Mouse (Mus musculus): Measurements from ENCODE around the gene Pepd. TPM values are rescaled to one million over a fixed set of nuclear protein-coding genes. Genes with fewer than 3 reads are reported as not detected.
A peak's percentile ranks its signal among the peaks of the same experiment; 100 is the strongest.

Pepd gene
- polyA plus RNA-seq, 1 experiment from 2014 or later: 74.2 TPM

DNA sequence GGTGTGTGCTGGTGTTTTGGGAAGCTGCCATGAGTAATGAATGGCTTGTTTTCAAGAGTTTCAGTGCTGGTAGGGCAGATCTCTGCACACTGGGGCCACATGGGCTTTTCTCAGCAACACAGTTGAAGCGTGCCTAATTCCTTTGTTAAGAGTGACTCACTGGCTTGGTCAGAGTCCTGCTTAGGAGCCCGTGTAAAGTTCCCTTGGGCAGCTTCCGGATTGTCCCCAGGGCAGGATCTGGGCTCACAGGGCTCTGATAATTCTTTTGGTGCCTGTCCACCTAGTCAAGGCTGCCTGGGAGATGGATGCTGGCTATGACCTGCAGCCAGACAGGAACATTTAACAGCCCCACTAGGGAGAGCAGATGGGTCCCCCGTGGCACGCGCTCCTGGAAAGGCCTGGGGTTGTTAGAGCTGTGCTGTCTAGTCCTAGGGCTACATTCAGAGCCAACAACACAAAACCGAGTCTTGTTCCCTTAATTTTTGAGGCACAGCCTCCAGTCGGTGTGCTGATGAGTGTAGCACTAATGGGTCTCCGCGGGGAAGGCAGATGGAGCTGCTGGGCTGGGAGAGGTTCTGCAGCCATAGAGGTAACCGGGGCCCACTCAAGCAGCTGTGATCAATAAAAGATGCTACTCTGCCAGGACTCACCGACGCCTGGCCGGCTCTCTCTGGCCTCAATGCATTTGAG, 27.2 kb downstream of the Pepd start:
- Histone ChIP-seq H3K9me3 (ENCODE audit: control insufficient read depth, low read length) (no peaks in the 10 kb centered on the region), H3K4me3 (ENCODE audit: low read depth, low read length) (no peak overlapping the region), H3K9ac (ENCODE audit: low read length) (peak overlapping the region; percentile 43), H3K27ac (ENCODE audit: low read depth, low read length) (peak overlapping the region; percentile 94), H3K27me3 (ENCODE audit: control insufficient read depth, insufficient read depth, low read length) (no peaks in the 10 kb centered on the region), H3K4me2 (ENCODE audit: low read depth) (peak overlapping the region; percentile 14; the same call in 1 of the 2 replicates), H3K36me3 (ENCODE audit: control insufficient read depth, insufficient read depth, low read length) (peaks cover 3% of the 10 kb centered on the region), H3K4me1 (ENCODE audit: control insufficient read depth, insufficient read depth, low read length) (peaks cover 24% of the 10 kb centered on the region)
- DNase-seq (ENCODE audit: low spot score) (peak; percentile 74), ATAC-seq (ENCODE audit: insufficient read depth, low FRiP score, low TSS enrichment) (peak; percentile 80)
- WGBS: 21% methylated on average over 14 of the region's 14 CpGs

DNA sequence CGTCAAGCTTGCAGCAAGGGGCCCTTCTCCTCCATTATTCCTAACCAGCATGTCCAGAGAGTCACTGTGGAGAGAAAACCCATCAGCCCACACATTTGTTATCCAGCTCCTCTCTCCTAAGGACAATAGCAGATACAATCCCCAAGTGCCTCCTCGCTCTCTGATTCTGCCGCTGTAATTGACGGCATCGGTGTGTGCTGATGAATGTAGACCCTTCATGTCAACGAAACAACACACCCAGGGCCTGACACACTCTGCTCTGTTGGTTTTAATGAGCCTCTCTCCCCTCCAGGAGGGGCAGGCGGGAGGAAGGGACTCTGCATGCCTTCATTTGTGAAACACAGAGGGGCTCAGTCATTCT, 27.8 kb downstream of the Pepd start:
- Histone ChIP-seq H3K27me3 (ENCODE audit: control insufficient read depth, insufficient read depth, low read length) (no peaks in the 10 kb centered on the region), H3K4me2 (ENCODE audit: low read depth) (peak overlapping the region; percentile 14; the same call in 1 of the 2 replicates), H3K9ac (ENCODE audit: low read length) (peak overlapping the region; percentile 43), H3K36me3 (ENCODE audit: control insufficient read depth, insufficient read depth, low read length) (peaks cover 3% of the 10 kb centered on the region), H3K9me3 (ENCODE audit: control insufficient read depth, low read length) (no peaks in the 10 kb centered on the region), H3K4me1 (ENCODE audit: control insufficient read depth, insufficient read depth, low read length) (peaks cover 24% of the 10 kb centered on the region), H3K27ac (ENCODE audit: low read depth, low read length) (peak overlapping the region; percentile 94), H3K4me3 (ENCODE audit: low read depth, low read length) (no peak overlapping the region)
- WGBS: 10% methylated on average over 7 of the region's 7 CpGs
- DNase-seq (ENCODE audit: low spot score) (no peak), ATAC-seq (ENCODE audit: insufficient read depth, low FRiP score, low TSS enrichment) (peak; percentile 42)

DNA sequence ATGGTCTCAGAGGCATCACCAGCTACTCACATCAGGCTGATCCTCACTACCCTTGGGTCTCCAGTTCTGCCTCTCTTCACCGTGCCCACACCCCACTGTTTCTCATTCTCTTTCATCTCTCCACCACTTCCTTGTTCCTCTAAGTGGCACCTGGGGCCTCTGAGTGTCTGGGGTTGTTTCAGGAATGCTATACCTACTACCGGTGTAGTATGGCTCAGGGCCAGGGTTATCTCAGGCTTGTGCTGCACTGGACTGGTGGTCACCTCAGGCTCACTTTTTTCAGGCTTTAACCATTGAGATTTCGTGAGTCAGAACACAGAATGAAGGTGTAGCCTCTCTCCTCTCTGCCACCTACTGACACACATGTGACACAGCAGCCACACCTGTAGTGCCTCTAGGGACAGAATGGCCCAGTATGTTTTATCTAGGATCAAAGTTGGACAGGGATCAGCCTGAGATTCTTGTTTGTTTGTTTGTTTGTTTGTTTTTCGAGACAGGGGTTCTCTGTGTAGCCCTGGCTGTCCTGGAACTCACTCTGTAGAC, 31.5 kb downstream of the Pepd start:
- peaks cover 2% of the 10 kb centered on the region; the same call in 1 of the 2 replicates for H3K36me3 ChIP-seq (ENCODE audit: control insufficient read depth, insufficient read depth, low read length)
- WGBS: 76% methylated on average over 4 of the region's 4 CpGs
- no peak overlapping the region for H3K27ac ChIP-seq (ENCODE audit: low read depth, low read length)
- H3K9ac ChIP-seq (ENCODE audit: low read length): no peak overlapping the region
- no peak overlapping the region for H3K4me2 ChIP-seq (ENCODE audit: low read depth)
- ATAC-seq (ENCODE audit: insufficient read depth, low FRiP score, low TSS enrichment): no peak
- no peaks in the 10 kb centered on the region for H3K27me3 ChIP-seq (ENCODE audit: control insufficient read depth, insufficient read depth, low read length)
- H3K9me3 ChIP-seq (ENCODE audit: control insufficient read depth, low read length): no peaks in the 10 kb centered on the region
- H3K4me3 ChIP-seq (ENCODE audit: low read depth, low read length): no peak overlapping the region
- peaks cover 19% of the 10 kb centered on the region for H3K4me1 ChIP-seq (ENCODE audit: control insufficient read depth, insufficient read depth, low read length)
- DNase-seq (ENCODE audit: low spot score): no peak

DNA sequence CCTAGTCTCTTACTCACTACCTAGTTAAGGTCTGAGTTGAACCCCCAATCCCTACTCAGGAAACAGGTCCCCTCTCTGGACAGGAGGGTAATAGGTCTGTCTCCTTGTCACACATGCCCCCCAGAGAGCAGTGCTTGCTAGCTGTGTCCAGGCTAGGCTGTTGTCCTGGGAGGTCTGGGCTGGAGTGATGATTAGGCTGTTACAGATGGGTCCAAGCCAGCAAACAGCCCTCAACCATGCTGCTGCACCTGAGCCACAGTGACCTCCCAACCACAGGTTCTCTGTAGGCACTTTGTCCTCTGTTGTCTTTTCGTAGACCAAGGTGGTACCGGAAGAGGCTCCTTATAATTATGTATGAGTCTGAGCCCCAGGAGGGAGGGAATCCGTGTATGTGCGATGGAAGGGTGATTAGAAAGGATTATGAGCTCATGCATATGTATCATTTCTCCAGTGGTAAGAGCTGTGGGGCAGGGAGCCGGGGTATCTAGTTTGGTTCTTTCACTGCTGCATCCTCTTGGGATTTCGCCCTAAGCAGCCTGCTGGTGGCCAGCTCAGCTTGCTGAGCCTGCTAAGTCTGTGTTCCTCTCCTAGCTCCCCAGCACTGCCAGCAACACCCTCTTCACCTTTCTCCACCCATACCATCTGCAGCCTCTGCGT, 34.2 kb downstream of the Pepd start:
- Histone ChIP-seq H3K27me3 (ENCODE audit: control insufficient read depth, insufficient read depth, low read length) (no peaks in the 10 kb centered on the region), H3K9ac (ENCODE audit: low read length) (no peak overlapping the region), H3K9me3 (ENCODE audit: control insufficient read depth, low read length) (no peaks in the 10 kb centered on the region), H3K4me1 (ENCODE audit: control insufficient read depth, insufficient read depth, low read length) (0 out of 2 replicates have a peak, but pooled peaks cover 2% of the 10 kb centered on the region), H3K4me2 (ENCODE audit: low read depth) (no peak overlapping the region), H3K27ac (ENCODE audit: low read depth, low read length) (no peak overlapping the region), H3K36me3 (ENCODE audit: control insufficient read depth, insufficient read depth, low read length) (peaks cover 2% of the 10 kb centered on the region; the same call in 1 of the 2 replicates), H3K4me3 (ENCODE audit: low read depth, low read length) (no peak overlapping the region)
- 73% methylated on average over 7 of the region's 7 CpGs for WGBS
- no peak for ATAC-seq (ENCODE audit: insufficient read depth, low FRiP score, low TSS enrichment)
- no peak for DNase-seq (ENCODE audit: low spot score)

DNA sequence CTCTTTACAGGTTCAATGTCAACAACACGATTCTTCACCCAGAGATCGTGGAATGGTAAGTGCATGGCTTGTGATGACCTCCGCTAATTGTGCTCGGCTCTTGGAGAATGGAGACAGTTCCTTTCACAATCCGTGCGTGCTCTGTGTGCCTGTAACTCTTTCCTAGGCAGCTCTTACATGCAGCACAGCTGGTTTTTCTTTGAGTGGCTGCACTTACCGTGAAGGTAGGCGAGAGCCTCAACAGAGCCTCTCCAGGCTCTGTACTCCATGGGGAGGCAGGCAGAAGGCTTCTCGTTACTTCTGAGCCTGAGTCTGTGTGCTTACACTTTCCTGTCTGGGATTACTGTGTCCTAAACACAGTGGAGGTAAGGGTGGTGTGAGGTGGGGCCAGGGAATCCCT, 42.4 kb downstream of the Pepd start:
- 87% methylated on average over 9 of the region's 9 CpGs for WGBS
- Histone ChIP-seq H3K27me3 (ENCODE audit: control insufficient read depth, insufficient read depth, low read length) (no peaks in the 10 kb centered on the region), H3K9ac (ENCODE audit: low read length) (no peak overlapping the region), H3K4me3 (ENCODE audit: low read depth, low read length) (no peak overlapping the region), H3K9me3 (ENCODE audit: control insufficient read depth, low read length) (no peaks in the 10 kb centered on the region), H3K4me2 (ENCODE audit: low read depth) (no peak overlapping the region), H3K4me1 (ENCODE audit: control insufficient read depth, insufficient read depth, low read length) (no peaks in the 10 kb centered on the region), H3K36me3 (ENCODE audit: control insufficient read depth, insufficient read depth, low read length) (no peaks in the 10 kb centered on the region), H3K27ac (ENCODE audit: low read depth, low read length) (no peak overlapping the region)
- no peak for ATAC-seq (ENCODE audit: insufficient read depth, low FRiP score, low TSS enrichment)
- no peak for DNase-seq (ENCODE audit: low spot score)

DNA sequence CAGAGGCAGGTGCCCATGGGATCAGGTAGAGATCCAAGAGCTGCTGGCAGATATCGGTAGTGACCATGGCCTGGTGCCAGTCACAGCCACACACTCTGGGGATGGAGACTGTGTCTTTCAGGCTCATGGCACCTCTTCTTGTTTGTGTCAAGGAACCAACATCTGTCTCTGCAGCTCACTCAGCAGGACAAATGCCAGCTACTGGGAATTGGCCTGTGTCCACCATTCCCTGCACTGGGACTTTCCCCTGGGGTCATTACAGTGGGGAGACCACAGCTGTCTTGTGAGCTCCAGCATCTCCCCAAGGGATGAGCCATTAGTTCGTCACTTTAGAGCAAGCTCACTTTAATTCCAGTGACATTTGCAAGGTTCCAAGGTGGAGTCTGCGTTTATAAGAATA, 43.1 kb downstream of the Pepd start:
- WGBS: 82% methylated on average over 3 of the region's 3 CpGs
- no peaks in the 10 kb centered on the region for H3K27me3 ChIP-seq (ENCODE audit: control insufficient read depth, insufficient read depth, low read length)
- H3K4me2 ChIP-seq (ENCODE audit: low read depth): no peak overlapping the region
- H3K4me1 ChIP-seq (ENCODE audit: control insufficient read depth, insufficient read depth, low read length): no peaks in the 10 kb centered on the region
- no peak overlapping the region for H3K4me3 ChIP-seq (ENCODE audit: low read depth, low read length)
- no peak overlapping the region for H3K9ac ChIP-seq (ENCODE audit: low read length)
- H3K27ac ChIP-seq (ENCODE audit: low read depth, low read length): no peak overlapping the region
- H3K36me3 ChIP-seq (ENCODE audit: control insufficient read depth, insufficient read depth, low read length): no peaks in the 10 kb centered on the region
- DNase-seq (ENCODE audit: low spot score): no peak
- no peak for ATAC-seq (ENCODE audit: insufficient read depth, low FRiP score, low TSS enrichment)
- no peaks in the 10 kb centered on the region for H3K9me3 ChIP-seq (ENCODE audit: control insufficient read depth, low read length)

DNA sequence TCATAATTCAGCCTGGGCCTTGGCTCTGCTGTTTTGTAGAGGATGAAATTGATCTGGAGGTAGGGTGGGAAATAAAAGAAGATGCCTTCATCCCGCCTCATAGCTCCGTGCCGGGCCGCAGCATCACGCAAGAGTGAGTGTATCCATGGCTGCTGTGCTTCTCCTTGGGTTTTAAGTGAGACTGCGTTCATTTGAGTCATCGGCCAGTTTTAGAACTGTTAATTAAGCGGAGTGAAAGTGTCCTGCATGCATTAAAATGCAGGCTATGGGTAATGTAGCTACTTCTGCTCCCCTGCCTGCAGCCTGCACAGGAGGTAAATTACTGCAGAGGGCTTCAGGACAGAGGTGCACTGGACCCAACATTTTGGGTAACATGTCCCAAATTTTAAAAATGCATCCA, 45.0 kb downstream of the Pepd start:
- Histone ChIP-seq H3K4me3 (ENCODE audit: low read depth, low read length) (no peak overlapping the region), H3K4me1 (ENCODE audit: control insufficient read depth, insufficient read depth, low read length) (no peaks in the 10 kb centered on the region), H3K4me2 (ENCODE audit: low read depth) (no peak overlapping the region), H3K9ac (ENCODE audit: low read length) (no peak overlapping the region), H3K36me3 (ENCODE audit: control insufficient read depth, insufficient read depth, low read length) (no peaks in the 10 kb centered on the region), H3K27me3 (ENCODE audit: control insufficient read depth, insufficient read depth, low read length) (no peaks in the 10 kb centered on the region), H3K27ac (ENCODE audit: low read depth, low read length) (no peak overlapping the region), H3K9me3 (ENCODE audit: control insufficient read depth, low read length) (no peaks in the 10 kb centered on the region)
- 91% methylated on average over 8 of the region's 8 CpGs for WGBS
- ATAC-seq (ENCODE audit: insufficient read depth, low FRiP score, low TSS enrichment) (no peak), DNase-seq (ENCODE audit: low spot score) (no peak)

DNA sequence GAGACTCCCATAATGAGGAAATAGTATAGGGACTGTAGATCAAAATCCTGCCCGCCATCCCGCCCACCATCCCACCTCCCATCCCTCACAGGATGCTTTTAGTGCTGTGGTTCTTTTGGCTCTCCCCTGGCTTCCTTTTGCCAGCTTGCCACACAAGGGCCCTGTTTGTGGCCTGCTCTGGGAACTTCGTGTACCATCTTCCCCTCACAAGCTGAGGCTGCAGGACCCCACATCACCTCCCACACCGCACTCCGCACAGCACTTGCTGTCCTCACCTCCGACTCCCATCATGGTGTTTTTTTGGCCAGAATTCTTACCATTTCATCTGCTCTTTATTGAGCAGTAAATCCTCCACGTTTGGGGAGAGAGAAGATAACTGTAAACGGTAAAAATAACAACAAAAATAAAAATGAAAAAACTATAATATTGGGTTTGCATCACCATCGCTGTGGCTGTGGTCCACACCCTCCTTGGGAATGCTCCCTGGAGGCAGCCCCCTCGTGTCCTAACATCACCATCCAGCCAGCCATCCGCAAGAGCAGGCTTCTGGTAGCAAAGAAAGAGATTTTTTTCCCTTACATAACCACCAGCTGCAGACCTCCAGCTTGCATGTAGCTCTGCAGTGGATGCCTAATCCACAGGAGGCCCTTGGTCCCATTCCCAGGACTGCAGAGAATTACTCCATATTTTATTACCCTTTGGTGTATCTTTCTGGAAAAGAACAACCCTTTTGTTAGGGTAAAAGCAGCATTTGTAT, 51.9 kb downstream of the Pepd start:
- ATAC-seq (ENCODE audit: insufficient read depth, low FRiP score, low TSS enrichment) (no peak), DNase-seq (ENCODE audit: low spot score) (no peak)
- Histone ChIP-seq H3K36me3 (ENCODE audit: control insufficient read depth, insufficient read depth, low read length) (no peaks in the 10 kb centered on the region), H3K27ac (ENCODE audit: low read depth, low read length) (no peak overlapping the region), H3K4me3 (ENCODE audit: low read depth, low read length) (no peak overlapping the region), H3K4me1 (ENCODE audit: control insufficient read depth, insufficient read depth, low read length) (no peaks in the 10 kb centered on the region), H3K9ac (ENCODE audit: low read length) (no peak overlapping the region), H3K27me3 (ENCODE audit: control insufficient read depth, insufficient read depth, low read length) (no peaks in the 10 kb centered on the region), H3K4me2 (ENCODE audit: low read depth) (no peak overlapping the region), H3K9me3 (ENCODE audit: control insufficient read depth, low read length) (no peaks in the 10 kb centered on the region)
- 89% methylated on average over 11 of the region's 11 CpGs for WGBS

All from neural tube, embryonic 11.5 days (tissue).